Mouse (Mus musculus) small intestine, adult 2 months (tissue): Measurements from ENCODE around the gene Mtln. TPM values are rescaled to one million over a fixed set of nuclear protein-coding genes. Genes with fewer than 3 reads are reported as not detected.

Experiments used
- H3K27ac ChIP-seq: fragments of 200-500 bp; 2 replicates; pipeline ENCODE4 v1.5.1; 2012; ENCODE audit warnings: low read depth, low read length, control low read depth, inconsistent platforms; ENCODE audit not compliant: insufficient read depth
- H3K27me3 ChIP-seq: fragments of 200-500 bp; 2 replicates; pipeline ENCODE4 v1.6.1; 2012; ENCODE audit warnings: mild to moderate bottlenecking, moderate library complexity, low read length, inconsistent platforms; ENCODE audit not compliant: control insufficient read depth, insufficient read depth
- H3K36me3 ChIP-seq: fragments of 200-500 bp; 2 replicates; pipeline ENCODE4 v1.6.1; 2012; ENCODE audit warnings: mild to moderate bottlenecking, low read length, control low read depth, inconsistent platforms; ENCODE audit not compliant: control insufficient read depth, insufficient read depth
- H3K4me1 ChIP-seq: fragments of 200-500 bp; 2 replicates; pipeline ENCODE4 v1.6.1; 2012; ENCODE audit warnings: low read length, inconsistent platforms, mixed read lengths; ENCODE audit not compliant: control insufficient read depth, insufficient read depth, insufficient read length
- H3K4me3 ChIP-seq: fragments of 200-500 bp; 2 replicates; pipeline ENCODE4 v1.5.1; 2012; ENCODE audit warnings: low read depth, mild to moderate bottlenecking, control low read depth, inconsistent platforms, low read length, moderate library complexity
- CTCF ChIP-seq: fragments of 200-500 bp; IDR thresholded peaks from 2 replicates; pipeline ENCODE4 v1.5.1; 2012; ENCODE audit warnings: low read depth, mild to moderate bottlenecking, control low read depth, inconsistent platforms, low read length, moderate library complexity, mixed read lengths; ENCODE audit not compliant: insufficient replicate concordance, insufficient read length; ENCODE audit errors: extremely low read depth
- POLR2A ChIP-seq: fragments of 200-500 bp; IDR thresholded peaks from 2 replicates; pipeline ENCODE4 v1.6.1; 2012; ENCODE audit warnings: low read depth, mild to moderate bottlenecking, control low read depth, inconsistent platforms, low read length, moderate library complexity
- WGBS: fragments of 180-500 bp; shearing (Covaris S2); methylation state at CpG from one replicate; pipeline ENCODE4 v1.1.7; 2018; 5-methylcytosine and 5-hydroxymethylcytosine counted together
- polyA plus RNA-seq: library from polyadenylated mRNA; depleted of rRNA; stranded (reverse); fragments of >200 nt; gene quantifications from 2 replicates; pipeline ENCODE4 v1.2.3, GENCODE M21; 2012; rRNA removed

Gene Mtln
- polyA plus RNA-seq, 1 experiment: 60.7 TPM

DNA sequence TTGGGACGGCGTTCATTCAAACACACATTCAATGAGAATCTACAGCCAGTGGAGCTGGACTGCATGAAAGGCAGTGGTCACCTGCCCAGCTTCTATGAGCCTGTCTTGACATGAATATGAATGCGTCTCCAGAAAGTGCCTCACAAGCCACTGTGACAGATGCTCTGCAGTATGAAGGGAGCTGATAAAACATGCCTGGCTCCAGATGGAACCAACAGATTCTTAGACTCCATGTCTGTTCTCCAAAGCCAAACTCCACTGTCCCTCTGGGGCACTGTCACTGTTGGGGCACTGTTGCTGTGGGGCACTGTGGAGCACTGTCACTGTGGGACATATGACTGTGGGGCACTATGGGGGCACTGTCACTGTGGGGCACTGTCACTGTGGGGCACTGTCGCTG, 38.2 kb downstream of the Mtln start:
- WGBS: 91% methylated on average over 4 of the region's 4 CpGs
- Histone ChIP-seq H3K27ac (no peak overlapping the region), H3K4me1 (peaks cover 1% of the 10 kb centered on the region), H3K4me3 (no peak overlapping the region), H3K27me3 (no peaks in the 10 kb centered on the region), H3K36me3 (no peaks in the 10 kb centered on the region)
- TF ChIP-seq POLR2A (no peak), CTCF (no peak)

DNA sequence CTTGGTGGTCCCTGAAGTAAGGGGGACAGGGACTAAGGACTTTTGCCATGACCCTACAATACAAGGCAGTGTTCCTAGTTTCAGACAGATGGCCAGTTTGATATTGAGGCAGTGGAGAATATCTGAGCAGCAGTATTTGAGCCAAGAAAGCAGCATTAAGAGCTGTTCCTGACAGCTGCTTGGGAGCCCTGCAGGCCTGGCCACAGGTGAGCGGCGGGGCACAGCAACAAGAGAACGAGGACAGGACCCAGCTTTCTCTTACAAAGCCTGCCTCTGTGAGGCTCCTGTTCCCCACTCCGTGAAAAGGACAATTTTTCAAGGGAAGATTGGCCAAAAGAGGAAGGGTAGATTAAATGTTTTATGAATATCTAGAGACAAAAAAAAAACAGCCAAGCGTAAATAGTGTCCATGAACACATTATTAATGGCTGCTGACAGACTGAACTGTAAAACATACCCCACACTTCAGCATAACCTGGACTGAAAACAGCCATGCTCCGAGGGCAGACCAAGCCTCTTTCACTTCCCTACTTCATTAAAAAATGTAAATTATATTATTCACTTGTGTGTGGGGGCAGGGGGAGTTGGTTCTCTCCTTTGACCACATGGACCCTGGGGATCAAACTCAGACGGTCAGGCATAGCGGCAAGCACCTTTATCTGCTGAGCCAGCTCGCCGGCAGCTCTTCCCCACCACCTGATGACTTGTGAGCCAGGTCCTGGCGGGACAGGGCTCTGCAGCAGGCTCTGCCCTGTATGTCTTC, 40.3 kb downstream of the Mtln start:
- H3K4me1 ChIP-seq: no peaks in the 10 kb centered on the region
- H3K27me3 ChIP-seq: no peaks in the 10 kb centered on the region
- no peak overlapping the region for H3K27ac ChIP-seq
- TF ChIP-seq CTCF (no peak), POLR2A (no peak)
- H3K36me3 ChIP-seq: no peaks in the 10 kb centered on the region
- H3K4me3 ChIP-seq: no peak overlapping the region
- WGBS: 76% methylated on average over 11 of the region's 11 CpGs

DNA sequence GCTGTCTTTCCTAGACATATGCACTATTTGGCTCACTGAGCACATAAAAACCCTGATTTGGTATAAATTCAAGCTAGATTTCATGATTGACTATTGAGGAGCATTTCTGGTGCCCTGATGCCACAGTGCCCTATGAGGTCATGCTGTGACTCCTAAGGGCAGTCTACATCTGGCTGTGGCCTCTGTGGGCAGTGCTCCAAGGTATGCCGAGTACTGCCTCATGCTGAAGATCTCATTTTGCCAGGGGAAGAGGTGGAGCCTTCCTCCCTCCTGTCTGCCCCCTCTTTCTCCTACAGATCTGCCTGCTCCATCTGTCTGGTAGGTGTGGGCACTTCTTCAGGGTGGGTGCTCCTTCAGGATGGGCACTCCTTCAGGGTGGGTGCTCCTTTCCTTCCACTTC, 42.9 kb downstream of the Mtln start:
- Histone ChIP-seq H3K27me3 (no peaks in the 10 kb centered on the region), H3K4me3 (no peak overlapping the region), H3K4me1 (no peaks in the 10 kb centered on the region), H3K36me3 (no peaks in the 10 kb centered on the region), H3K27ac (no peak overlapping the region)
- WGBS: 44% methylated on average over 1 of the region's 1 CpGs
- TF ChIP-seq CTCF (no peak), POLR2A (no peak)

DNA sequence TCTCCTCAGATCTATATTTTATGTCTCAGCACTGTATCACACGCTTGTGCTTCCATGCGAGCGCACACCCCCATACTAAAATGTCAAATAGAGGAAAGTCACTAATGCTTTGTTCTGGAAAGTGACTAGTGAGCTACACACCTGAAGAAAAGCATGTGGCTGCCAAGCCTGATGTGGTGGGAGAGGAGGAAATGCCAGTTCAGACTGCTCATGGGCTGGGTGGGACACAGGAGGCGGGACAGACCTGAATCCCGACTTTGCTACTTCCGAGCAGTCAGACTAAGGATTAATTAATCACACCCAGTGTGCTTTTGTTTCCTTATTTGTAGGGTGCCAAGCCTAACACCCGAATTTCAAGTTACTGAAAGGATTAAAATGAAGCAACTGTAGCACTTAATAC, 44.0 kb downstream of the Mtln start:
- Histone ChIP-seq H3K4me1 (no peaks in the 10 kb centered on the region), H3K36me3 (no peaks in the 10 kb centered on the region), H3K27ac (no peak overlapping the region), H3K27me3 (no peaks in the 10 kb centered on the region), H3K4me3 (no peak overlapping the region)
- TF ChIP-seq CTCF (no peak), POLR2A (no peak)
- 66% methylated on average over 7 of the region's 7 CpGs for WGBS

DNA sequence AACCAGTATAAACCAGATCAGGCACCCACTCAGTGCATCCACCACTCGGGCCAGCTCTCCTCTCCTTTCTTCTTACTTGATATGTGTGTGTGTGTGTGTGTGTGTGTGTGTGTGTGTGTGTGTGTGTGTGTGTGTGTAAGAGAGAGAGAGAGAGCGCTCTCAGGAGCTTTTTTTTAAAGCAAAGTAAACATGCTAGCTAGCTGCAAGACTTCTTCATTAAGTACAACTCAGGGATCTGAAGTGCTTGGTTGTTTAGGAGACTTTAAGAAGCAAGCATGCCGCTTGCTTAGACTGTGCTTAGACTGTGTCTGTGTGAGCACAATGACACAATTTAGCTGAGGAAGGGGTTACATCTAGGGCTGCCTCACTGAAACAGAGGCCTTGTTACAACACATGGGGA, 49.7 kb downstream of the Mtln start:
- H3K27me3 ChIP-seq: no peaks in the 10 kb centered on the region
- no peak overlapping the region for H3K27ac ChIP-seq
- TF ChIP-seq POLR2A: no peak
- TF ChIP-seq CTCF: no peak
- no peak overlapping the region for H3K4me3 ChIP-seq
- H3K4me1 ChIP-seq: peaks cover 6% of the 10 kb centered on the region
- WGBS: 87% methylated on average over 3 of the region's 3 CpGs
- H3K36me3 ChIP-seq: no peaks in the 10 kb centered on the region

Other genes with a start within 250 kb of the Mtln start
- 0.62 and 0.66 TPM in 2 replicates for gene Zfp661, start 205.4 kb downstream of the Mtln start, polyA plus RNA-seq
- 28.1 and 31.2 TPM in 2 replicates for gene Mrps5, start 205.3 kb downstream of the Mtln start, polyA plus RNA-seq
- gene Mal, start 135.8 kb downstream of the Mtln start, polyA plus RNA-seq: 0.37 and 17.1 TPM in 2 replicates
- gene Mall, start 62.6 kb downstream of the Mtln start, polyA plus RNA-seq: 231 and 503 TPM in 2 replicates
- gene Nphp1, start 3.6 kb downstream of the Mtln start, polyA plus RNA-seq: 1.1 and 1.3 TPM in 2 replicates
- gene Bub1, start 39.4 kb upstream of the Mtln start, polyA plus RNA-seq: 0.18 and 0.38 TPM in 2 replicates
- 0.11 and 0.23 TPM in 2 replicates for gene Acoxl, start 46.4 kb upstream of the Mtln start, polyA plus RNA-seq